Mouse (Mus musculus): ENCODE data around the gene Ccdc88b. TPM values are rescaled to one million over a fixed set of nuclear protein-coding genes. Genes with fewer than 3 reads are reported as not detected.

Gene Ccdc88b
- polyA plus RNA-seq, 1 experiment from 2014 or later = 1.3 TPM

GRCm38 (mm10) chr19:6875834-6876233, 17.8 kb upstream of the Ccdc88b start:
- H3K4me3 ChIP-seq = no peak overlapping the region
- 86% methylated on average over 6 of the region's 6 CpGs for WGBS
- no peaks in the 10 kb centered on the region for H3K27me3 ChIP-seq
- no peak overlapping the region for H3K27ac ChIP-seq (replicated peaks)
- no peak for ATAC-seq (ENCODE audit: low read depth)
- peaks cover 11% of the 10 kb centered on the region for H3K9me3 ChIP-seq
- no peak overlapping the region for H3K9ac ChIP-seq
- H3K4me1 ChIP-seq (replicated peaks) = no peaks in the 10 kb centered on the region
- H3K36me3 ChIP-seq = no peaks in the 10 kb centered on the region
- no peak overlapping the region for H3K4me2 ChIP-seq

- Histone ChIP-seq H3K36me3 (no peaks in the 10 kb centered on the region), H3K9me3 (0 out of 2 replicates have a peak, but pooled peaks cover 3% of the 10 kb centered on the region), H3K27ac (replicated peaks) (no peak overlapping the region), H3K4me3 (no peak overlapping the region), H3K9ac (no peak overlapping the region), H3K4me2 (no peak overlapping the region), H3K4me1 (replicated peaks) (no peaks in the 10 kb centered on the region), H3K27me3 (no peaks in the 10 kb centered on the region)
- ATAC-seq (ENCODE audit: low read depth) = no peak
- 69% methylated on average over 1 of the region's 1 CpGs for WGBS
These were observed 16.2 kb upstream of the Ccdc88b start for GRCm38 (mm10) chr19:6874257-6874656.

GRCm38 (mm10) chr19:6872701-6873100, 14.7 kb upstream of the Ccdc88b start:
- Histone ChIP-seq H3K27me3 (no peaks in the 10 kb centered on the region), H3K4me2 (no peak overlapping the region), H3K9ac (no peak overlapping the region), H3K9me3 (no peaks in the 10 kb centered on the region), H3K4me1 (replicated peaks) (no peaks in the 10 kb centered on the region), H3K36me3 (no peaks in the 10 kb centered on the region), H3K27ac (replicated peaks) (no peak overlapping the region), H3K4me3 (no peak overlapping the region)
- WGBS = 78% methylated on average over 3 of the region's 3 CpGs
- no peak for ATAC-seq (ENCODE audit: low read depth)

DNA sequence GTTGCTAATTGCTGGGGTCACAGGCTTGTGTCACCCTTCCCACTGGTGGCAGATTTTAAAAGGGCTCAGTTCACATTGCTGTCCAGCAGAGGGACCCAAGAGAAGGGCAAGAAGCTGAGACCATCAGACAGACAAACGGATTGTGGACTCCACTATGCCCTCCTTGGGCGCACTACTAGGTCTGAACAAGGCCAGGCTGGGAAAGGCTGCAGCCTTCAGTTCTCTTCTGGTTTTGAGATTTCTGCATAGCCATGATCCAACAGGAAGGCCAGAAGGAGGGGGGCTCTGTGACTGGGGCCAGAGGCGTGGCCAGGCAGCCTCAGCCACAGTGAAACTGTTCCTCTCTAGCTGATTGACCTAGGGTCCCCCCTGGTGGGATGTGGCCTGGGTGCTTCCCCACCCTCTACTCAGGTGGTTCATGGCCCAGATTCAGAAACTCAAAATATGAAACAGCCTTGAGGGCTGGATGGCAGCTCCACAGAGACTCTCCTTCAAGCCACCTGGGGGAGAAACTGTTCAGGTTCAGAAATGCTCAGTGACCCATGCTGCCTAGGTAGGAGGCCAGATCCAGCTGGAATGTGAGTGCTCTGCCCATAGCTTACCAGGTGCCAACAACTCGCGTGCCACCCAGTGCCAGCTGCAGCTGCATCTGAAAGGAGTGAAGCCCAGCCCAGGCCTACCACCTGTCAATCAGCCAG, 13.7 kb upstream of the Ccdc88b start:
- no peak for ATAC-seq (ENCODE audit: low read depth)
- Histone ChIP-seq H3K27ac (replicated peaks) (no peak overlapping the region), H3K27me3 (no peaks in the 10 kb centered on the region), H3K4me3 (no peak overlapping the region), H3K4me2 (no peak overlapping the region), H3K4me1 (replicated peaks) (no peaks in the 10 kb centered on the region), H3K9ac (no peak overlapping the region), H3K36me3 (no peaks in the 10 kb centered on the region), H3K9me3 (no peaks in the 10 kb centered on the region)
- WGBS = 70% methylated on average over 5 of the region's 5 CpGs

DNA sequence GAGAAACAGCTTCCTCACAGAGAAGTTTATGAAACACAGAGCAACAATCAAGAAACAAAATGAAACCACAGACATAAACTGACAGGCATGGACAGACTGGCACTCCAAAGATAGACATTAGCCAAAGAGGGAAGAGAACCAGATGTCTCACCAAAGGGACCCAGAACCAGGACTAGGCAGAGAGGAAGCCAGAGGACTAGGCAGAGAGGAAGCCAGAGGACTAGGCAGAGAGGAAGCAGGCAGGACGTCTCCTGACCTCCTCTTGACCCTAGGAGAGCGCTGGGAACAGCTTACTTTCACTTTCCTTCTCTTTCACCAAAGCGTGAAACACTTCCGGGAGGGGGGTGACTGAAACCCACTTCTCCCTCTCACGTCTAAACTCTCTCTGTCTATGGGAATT, 11.3 kb upstream of the Ccdc88b start:
- no peak overlapping the region for H3K9ac ChIP-seq
- H3K36me3 ChIP-seq = no peaks in the 10 kb centered on the region
- peaks cover 5% of the 10 kb centered on the region; the same call in 1 of the 2 replicates for H3K9me3 ChIP-seq
- no peaks in the 10 kb centered on the region for H3K27me3 ChIP-seq
- no peaks in the 10 kb centered on the region for H3K4me1 ChIP-seq (replicated peaks)
- H3K4me2 ChIP-seq = peak overlapping the region; percentile 30; the same call in 1 of the 2 replicates
- H3K4me3 ChIP-seq = no peak overlapping the region
- ATAC-seq (ENCODE audit: low read depth) = no peak
- H3K27ac ChIP-seq (replicated peaks) = no peak overlapping the region
- WGBS = 2% methylated on average over 5 of the region's 5 CpGs

DNA sequence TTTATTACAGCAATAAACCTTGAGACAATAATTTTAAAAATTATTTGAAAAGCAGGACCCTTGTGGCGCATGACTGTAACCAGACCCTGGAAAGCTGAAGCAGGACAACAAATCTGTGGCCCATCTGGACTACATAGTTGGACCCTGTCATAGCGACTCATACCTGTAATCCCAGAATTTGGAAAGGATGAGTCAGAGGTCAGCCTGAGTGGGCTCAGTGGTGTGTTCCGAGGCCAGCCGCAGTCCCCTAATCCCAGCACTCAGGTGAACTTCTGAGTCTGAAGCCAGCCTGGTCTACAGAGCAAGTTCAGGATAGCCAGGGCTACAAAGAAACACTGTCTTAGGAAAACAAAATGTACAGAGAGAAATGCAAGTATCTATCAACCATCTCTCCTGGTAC, 3.4 kb upstream of the Ccdc88b start:
- Histone ChIP-seq H3K4me1 (replicated peaks) (0 out of 2 replicates have a peak, but pooled peaks cover 2% of the 10 kb centered on the region), H3K9me3 (peaks cover 5% of the 10 kb centered on the region; the same call in 1 of the 2 replicates), H3K9ac (no peak overlapping the region), H3K27ac (replicated peaks) (no peak overlapping the region), H3K4me3 (no peak overlapping the region), H3K4me2 (no peak overlapping the region), H3K27me3 (no peaks in the 10 kb centered on the region), H3K36me3 (no peaks in the 10 kb centered on the region)
- 95% methylated on average over 4 of the region's 4 CpGs for WGBS
- no peak for ATAC-seq (ENCODE audit: low read depth)

DNA sequence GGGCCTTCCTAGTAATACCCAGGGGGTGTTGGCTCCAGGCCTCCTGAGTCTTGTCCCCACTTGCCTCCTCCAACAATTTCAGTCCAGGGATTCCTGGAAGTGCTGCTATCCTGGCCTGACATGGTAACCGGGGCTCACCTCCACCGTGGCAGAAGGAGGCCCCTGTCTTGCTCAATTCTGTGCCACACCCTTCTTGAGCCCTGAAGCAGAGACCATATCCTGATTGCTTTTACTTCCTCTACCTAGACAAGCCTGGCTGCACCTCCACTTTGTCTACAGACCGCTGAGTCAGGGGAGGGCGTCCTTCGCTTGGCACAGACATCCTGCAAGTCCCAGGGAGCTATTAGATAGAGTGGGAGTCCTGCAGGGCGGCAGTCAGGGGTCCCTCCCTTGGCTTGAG, 2.7 kb upstream of the Ccdc88b start:
- ATAC-seq (ENCODE audit: low read depth) = no peak
- no peak overlapping the region for H3K9ac ChIP-seq
- H3K27me3 ChIP-seq = no peaks in the 10 kb centered on the region
- WGBS = 89% methylated on average over 6 of the region's 6 CpGs
- H3K36me3 ChIP-seq = no peaks in the 10 kb centered on the region
- H3K9me3 ChIP-seq = peaks cover 5% of the 10 kb centered on the region; the same call in 1 of the 2 replicates
- no peak overlapping the region for H3K27ac ChIP-seq (replicated peaks)
- H3K4me2 ChIP-seq = no peak overlapping the region
- no peak overlapping the region for H3K4me3 ChIP-seq
- peaks cover 9% of the 10 kb centered on the region for H3K4me1 ChIP-seq (replicated peaks)

DNA sequence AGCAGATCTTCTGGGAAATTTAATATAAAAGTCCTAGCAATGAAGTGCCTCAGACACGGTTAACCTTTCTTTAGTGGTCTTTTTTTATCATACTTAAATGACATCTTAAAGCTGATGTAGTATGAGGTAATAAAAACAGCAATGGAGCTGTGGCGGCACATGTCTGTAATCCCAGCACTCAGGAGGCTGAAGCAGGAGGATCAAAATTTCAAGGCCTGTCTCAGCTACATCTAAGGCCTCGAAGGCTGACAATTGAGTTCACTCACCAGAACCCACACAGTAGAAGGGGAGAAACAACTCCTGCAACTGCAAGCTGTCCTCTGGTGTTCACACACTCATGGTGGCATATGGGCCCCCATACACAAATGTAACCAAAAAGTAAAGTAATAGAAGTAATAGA, 2.0 kb upstream of the Ccdc88b start:
- Histone ChIP-seq H3K27me3 (no peaks in the 10 kb centered on the region), H3K36me3 (no peaks in the 10 kb centered on the region), H3K4me3 (no peak overlapping the region), H3K27ac (replicated peaks) (no peak overlapping the region), H3K4me1 (replicated peaks) (peaks cover 17% of the 10 kb centered on the region), H3K4me2 (no peak overlapping the region), H3K9me3 (peaks cover 5% of the 10 kb centered on the region; the same call in 1 of the 2 replicates), H3K9ac (no peak overlapping the region)
- WGBS = 86% methylated on average over 3 of the region's 3 CpGs
- ATAC-seq (ENCODE audit: low read depth) = no peak

DNA sequence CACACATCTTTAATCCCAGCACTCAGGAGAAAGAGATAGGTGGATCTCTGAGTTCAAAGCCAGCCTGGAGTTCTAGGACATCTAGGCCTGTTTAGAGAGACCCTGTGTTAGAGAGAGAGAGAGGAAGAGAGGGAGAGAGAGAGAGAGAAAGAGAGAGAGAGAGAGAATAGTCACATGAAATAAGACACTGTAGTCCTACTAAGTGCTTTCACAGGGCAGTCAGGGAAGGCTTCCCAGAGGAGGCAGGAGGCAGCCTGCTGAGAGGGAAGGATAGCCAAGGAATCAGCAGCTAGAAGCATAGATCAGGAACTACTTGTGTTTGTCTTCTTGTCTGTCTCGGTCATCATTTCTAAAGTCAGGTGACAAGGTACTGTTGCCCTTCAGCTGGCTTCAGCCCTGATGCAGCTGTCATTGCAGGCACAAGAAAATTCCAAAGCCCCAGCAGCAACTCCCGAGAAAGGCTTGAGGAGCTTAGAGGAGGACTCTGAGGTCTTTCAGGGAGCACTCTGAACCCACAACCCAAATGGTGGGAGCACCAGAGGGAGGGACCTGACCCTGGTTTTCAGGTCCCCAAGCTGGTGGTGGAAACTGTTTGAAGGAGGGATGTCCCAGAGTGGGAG, 1.1 kb upstream of the Ccdc88b start:
- Histone ChIP-seq H3K27ac (replicated peaks) (no peak overlapping the region), H3K9ac (no peak overlapping the region), H3K4me1 (replicated peaks) (peaks cover 20% of the 10 kb centered on the region), H3K9me3 (no peaks in the 10 kb centered on the region), H3K4me2 (no peak overlapping the region), H3K4me3 (no peak overlapping the region), H3K27me3 (0 out of 2 replicates have a peak, but pooled peaks cover 6% of the 10 kb centered on the region), H3K36me3 (no peaks in the 10 kb centered on the region)
- ATAC-seq (ENCODE audit: low read depth) = no peak
- WGBS = 73% methylated on average over 2 of the region's 2 CpGs

- no peak for ATAC-seq (ENCODE audit: low read depth)
- Histone ChIP-seq H3K36me3 (no peaks in the 10 kb centered on the region), H3K27me3 (0 out of 2 replicates have a peak, but pooled peaks cover 7% of the 10 kb centered on the region), H3K4me1 (replicated peaks) (peaks cover 20% of the 10 kb centered on the region), H3K9me3 (no peaks in the 10 kb centered on the region), H3K4me2 (no peak overlapping the region), H3K27ac (replicated peaks) (no peak overlapping the region), H3K9ac (no peak overlapping the region), H3K4me3 (no peak overlapping the region)
- WGBS = 83% methylated on average over 9 of the region's 9 CpGs
These were observed 513 bp downstream of the Ccdc88b start for GRCm38 (mm10) chr19:6857391-6858005.

- peaks cover 20% of the 10 kb centered on the region for H3K4me1 ChIP-seq (replicated peaks)
- WGBS = 63% methylated on average over 3 of the region's 3 CpGs
- H3K9me3 ChIP-seq = no peaks in the 10 kb centered on the region
- ATAC-seq (ENCODE audit: low read depth) = no peak
- no peaks in the 10 kb centered on the region for H3K36me3 ChIP-seq
- H3K27ac ChIP-seq (replicated peaks) = 0 out of 2 replicates have a peak overlapping the region, but pooled peaks have one; percentile 9
- 0 out of 2 replicates have a peak, but pooled peaks cover 7% of the 10 kb centered on the region for H3K27me3 ChIP-seq
- H3K4me2 ChIP-seq = no peak overlapping the region
- 0 out of 2 replicates have a peak overlapping the region, but pooled peaks have one; percentile 5 for H3K9ac ChIP-seq
- no peak overlapping the region for H3K4me3 ChIP-seq
These were observed 1.0 kb downstream of the Ccdc88b start for GRCm38 (mm10) chr19:6857003-6857360.

- no peaks in the 10 kb centered on the region for H3K36me3 ChIP-seq
- no peak for ATAC-seq (ENCODE audit: low read depth)
- H3K27ac ChIP-seq (replicated peaks) = 0 out of 2 replicates have a peak overlapping the region, but pooled peaks have one; percentile 38
- WGBS = 39% methylated on average over 12 of the region's 12 CpGs
- no peak overlapping the region for H3K4me2 ChIP-seq
- peaks cover 20% of the 10 kb centered on the region for H3K4me1 ChIP-seq (replicated peaks)
- 0 out of 2 replicates have a peak overlapping the region, but pooled peaks have one; percentile 5 for H3K9ac ChIP-seq
- no peak overlapping the region for H3K4me3 ChIP-seq
- no peaks in the 10 kb centered on the region for H3K9me3 ChIP-seq
- 0 out of 2 replicates have a peak, but pooled peaks cover 7% of the 10 kb centered on the region for H3K27me3 ChIP-seq
These were observed 1.6 kb downstream of the Ccdc88b start for GRCm38 (mm10) chr19:6856281-6857002.

All from neural tube, embryonic 13.5 days (tissue).